Mouse (Mus musculus): ENCODE results near the gene Rhbdd2. TPM values are rescaled to one million over a fixed set of nuclear protein-coding genes. Genes with fewer than 3 reads are reported as not detected.

Gene Rhbdd2
- polyA plus RNA-seq, 1 experiment, result 25.2 TPM

- Histone ChIP-seq H3K4me3 (ENCODE audit: extremely low read depth, insufficient read depth, insufficient read length) (no peak within 1 kb of the TSS), H3K4me1 (ENCODE audit: control insufficient read depth, insufficient read depth, insufficient read length) (peaks cover 1% of the 10 kb centered on the region; the same call in 1 of the 2 replicates), H3K27me3 (ENCODE audit: control insufficient read depth, insufficient read depth, low read length) (no peaks in the 10 kb centered on the region), H3K27ac (ENCODE audit: insufficient read depth, low read length) (no peak within 1 kb of the TSS), H3K36me3 (ENCODE audit: control insufficient read depth, insufficient read depth, low read length) (no peaks in the 10 kb centered on the region)
- DNase-seq (ENCODE audit: low read depth in 1 of 2, low spot score in 2 of 2), result no peak
- TF ChIP-seq POLR2A (IDR thresholded peaks at IDR 0.05; ENCODE audit: low read depth, low read length) (no peak), CTCF (IDR thresholded peaks at IDR 0.05; ENCODE audit: extremely low read depth, insufficient read depth, insufficient read length, insufficient replicate concordance) (no peak)
- WGBS, result 40% methylated on average over 9 of the region's 9 CpGs
Measured at GRCm38 (mm10) chr5:135669741-135670275, 37.4 kb downstream of the Rhbdd2 start, which contains the start of gene Por. Gene Por (plus strand): TSS chr5:135670033.

GRCm38 (mm10) chr5:135670881-135671280 lies 38.5 kb downstream of the Rhbdd2 start:
- TF ChIP-seq CTCF (IDR thresholded peaks at IDR 0.05; ENCODE audit: extremely low read depth, insufficient read depth, insufficient read length, insufficient replicate concordance), result no peak
- TF ChIP-seq POLR2A (IDR thresholded peaks at IDR 0.05; ENCODE audit: low read depth, low read length), result no peak
- DNase-seq (ENCODE audit: low read depth in 1 of 2, low spot score in 2 of 2), result no peak
- Histone ChIP-seq H3K27ac (ENCODE audit: insufficient read depth, low read length) (no peak overlapping the region), H3K27me3 (ENCODE audit: control insufficient read depth, insufficient read depth, low read length) (no peaks in the 10 kb centered on the region), H3K4me3 (ENCODE audit: extremely low read depth, insufficient read depth, insufficient read length) (no peak overlapping the region), H3K4me1 (ENCODE audit: control insufficient read depth, insufficient read depth, insufficient read length) (peaks cover 4% of the 10 kb centered on the region; the same call in 1 of the 2 replicates), H3K36me3 (ENCODE audit: control insufficient read depth, insufficient read depth, low read length) (no peaks in the 10 kb centered on the region)
- WGBS, result 78% methylated on average over 2 of the region's 2 CpGs

- TF ChIP-seq POLR2A (IDR thresholded peaks at IDR 0.05; ENCODE audit: low read depth, low read length) (no peak), CTCF (IDR thresholded peaks at IDR 0.05; ENCODE audit: extremely low read depth, insufficient read depth, insufficient read length, insufficient replicate concordance) (no peak)
- no peak for DNase-seq (ENCODE audit: low read depth in 1 of 2, low spot score in 2 of 2)
Measured at GRCm38 (mm10) chr5:135672509-135672908, 40.1 kb downstream of the Rhbdd2 start.

GRCm38 (mm10) chr5:135672980-135673379 lies 40.6 kb downstream of the Rhbdd2 start:
- H3K27ac ChIP-seq (ENCODE audit: insufficient read depth, low read length), result no peak overlapping the region
- WGBS, result 74% methylated on average over 5 of the region's 5 CpGs
- DNase-seq (ENCODE audit: low read depth in 1 of 2, low spot score in 2 of 2), result no peak

More at GRCm38 (mm10) chr5:135672509-135672908, 40.1 kb downstream of the Rhbdd2 start:
- no peak overlapping the region for H3K27ac ChIP-seq (ENCODE audit: insufficient read depth, low read length)
- H3K4me3 ChIP-seq (ENCODE audit: extremely low read depth, insufficient read depth, insufficient read length), result no peak overlapping the region
- no peaks in the 10 kb centered on the region for H3K36me3 ChIP-seq (ENCODE audit: control insufficient read depth, insufficient read depth, low read length)
- H3K4me1 ChIP-seq (ENCODE audit: control insufficient read depth, insufficient read depth, insufficient read length), result peaks cover 4% of the 10 kb centered on the region; the same call in 1 of the 2 replicates
- 42% methylated on average over 4 of the region's 4 CpGs for WGBS
- H3K27me3 ChIP-seq (ENCODE audit: control insufficient read depth, insufficient read depth, low read length), result no peaks in the 10 kb centered on the region

GRCm38 (mm10) chr5:135674349-135674775 lies 41.9 kb downstream of the Rhbdd2 start:
- H3K27ac ChIP-seq (ENCODE audit: insufficient read depth, low read length), result no peak overlapping the region
- DNase-seq (ENCODE audit: low read depth in 1 of 2, low spot score in 2 of 2), result no peak
- no peak for TF ChIP-seq CTCF (IDR thresholded peaks at IDR 0.05; ENCODE audit: extremely low read depth, insufficient read depth, insufficient read length, insufficient replicate concordance)
- TF ChIP-seq POLR2A (IDR thresholded peaks at IDR 0.05; ENCODE audit: low read depth, low read length), result no peak
- H3K36me3 ChIP-seq (ENCODE audit: control insufficient read depth, insufficient read depth, low read length), result no peaks in the 10 kb centered on the region
- no peaks in the 10 kb centered on the region for H3K27me3 ChIP-seq (ENCODE audit: control insufficient read depth, insufficient read depth, low read length)
- WGBS, result 15% methylated on average over 3 of the region's 3 CpGs
- H3K4me3 ChIP-seq (ENCODE audit: extremely low read depth, insufficient read depth, insufficient read length), result no peak overlapping the region
- peaks cover 4% of the 10 kb centered on the region; the same call in 1 of the 2 replicates for H3K4me1 ChIP-seq (ENCODE audit: control insufficient read depth, insufficient read depth, insufficient read length)

More at GRCm38 (mm10) chr5:135672980-135673379, 40.6 kb downstream of the Rhbdd2 start:
- no peaks in the 10 kb centered on the region for H3K27me3 ChIP-seq (ENCODE audit: control insufficient read depth, insufficient read depth, low read length)
- H3K36me3 ChIP-seq (ENCODE audit: control insufficient read depth, insufficient read depth, low read length), result no peaks in the 10 kb centered on the region
- H3K4me3 ChIP-seq (ENCODE audit: extremely low read depth, insufficient read depth, insufficient read length), result no peak overlapping the region
- TF ChIP-seq CTCF (IDR thresholded peaks at IDR 0.05; ENCODE audit: extremely low read depth, insufficient read depth, insufficient read length, insufficient replicate concordance) (no peak), POLR2A (IDR thresholded peaks at IDR 0.05; ENCODE audit: low read depth, low read length) (no peak)
- H3K4me1 ChIP-seq (ENCODE audit: control insufficient read depth, insufficient read depth, insufficient read length), result peaks cover 4% of the 10 kb centered on the region; the same call in 1 of the 2 replicates

- 4% methylated on average over 11 of the region's 11 CpGs for WGBS
Measured at GRCm38 (mm10) chr5:135674821-135675220, 42.4 kb downstream of the Rhbdd2 start.

GRCm38 (mm10) chr5:135676696-135677095 lies 44.3 kb downstream of the Rhbdd2 start:
- Histone ChIP-seq H3K27ac (ENCODE audit: insufficient read depth, low read length) (no peak overlapping the region), H3K27me3 (ENCODE audit: control insufficient read depth, insufficient read depth, low read length) (no peaks in the 10 kb centered on the region), H3K4me1 (ENCODE audit: control insufficient read depth, insufficient read depth, insufficient read length) (peaks cover 4% of the 10 kb centered on the region; the same call in 1 of the 2 replicates), H3K4me3 (ENCODE audit: extremely low read depth, insufficient read depth, insufficient read length) (no peak overlapping the region), H3K36me3 (ENCODE audit: control insufficient read depth, insufficient read depth, low read length) (no peaks in the 10 kb centered on the region)
- no peak for DNase-seq (ENCODE audit: low read depth in 1 of 2, low spot score in 2 of 2)
- no peak for TF ChIP-seq POLR2A (IDR thresholded peaks at IDR 0.05; ENCODE audit: low read depth, low read length)
- no peak for TF ChIP-seq CTCF (IDR thresholded peaks at IDR 0.05; ENCODE audit: extremely low read depth, insufficient read depth, insufficient read length, insufficient replicate concordance)
- WGBS, result 47% methylated on average over 3 of the region's 3 CpGs

More at GRCm38 (mm10) chr5:135674821-135675220, 42.4 kb downstream of the Rhbdd2 start:
- Histone ChIP-seq H3K27me3 (ENCODE audit: control insufficient read depth, insufficient read depth, low read length) (no peaks in the 10 kb centered on the region), H3K36me3 (ENCODE audit: control insufficient read depth, insufficient read depth, low read length) (no peaks in the 10 kb centered on the region), H3K27ac (ENCODE audit: insufficient read depth, low read length) (no peak overlapping the region), H3K4me1 (ENCODE audit: control insufficient read depth, insufficient read depth, insufficient read length) (peaks cover 4% of the 10 kb centered on the region; the same call in 1 of the 2 replicates), H3K4me3 (ENCODE audit: extremely low read depth, insufficient read depth, insufficient read length) (no peak overlapping the region)
- TF ChIP-seq POLR2A (IDR thresholded peaks at IDR 0.05; ENCODE audit: low read depth, low read length) (no peak), CTCF (IDR thresholded peaks at IDR 0.05; ENCODE audit: extremely low read depth, insufficient read depth, insufficient read length, insufficient replicate concordance) (no peak)
- DNase-seq (ENCODE audit: low read depth in 1 of 2, low spot score in 2 of 2), result no peak

Measured in spleen, adult 2 months (tissue).